Mouse (Mus musculus) heart, adult 2 months (tissue): Measurements from ENCODE around the gene Sppl3.

ENCODE experiments used
- CTCF ChIP-seq: fragments of 200-600 bp; IDR thresholded peaks from 2 replicates; pipeline ENCODE4 v1.8.1; 2022; ENCODE audit warnings: antibody characterized with exemption, mild to moderate bottlenecking, moderate library complexity
- EP300 ChIP-seq: fragments of 200-500 bp; IDR thresholded peaks from 2 replicates; pipeline ENCODE4 v1.6.1; 2011; ENCODE audit warnings: low read depth, low read length, control low read depth; ENCODE audit not compliant: insufficient read depth
- POLR2A ChIP-seq: fragments of 200-500 bp; IDR thresholded peaks from 2 replicates; pipeline ENCODE4 v1.6.1; 2011; ENCODE audit warnings: mild to moderate bottlenecking, low read depth, low read length, control low read depth; ENCODE audit not compliant: insufficient read depth

DNA sequence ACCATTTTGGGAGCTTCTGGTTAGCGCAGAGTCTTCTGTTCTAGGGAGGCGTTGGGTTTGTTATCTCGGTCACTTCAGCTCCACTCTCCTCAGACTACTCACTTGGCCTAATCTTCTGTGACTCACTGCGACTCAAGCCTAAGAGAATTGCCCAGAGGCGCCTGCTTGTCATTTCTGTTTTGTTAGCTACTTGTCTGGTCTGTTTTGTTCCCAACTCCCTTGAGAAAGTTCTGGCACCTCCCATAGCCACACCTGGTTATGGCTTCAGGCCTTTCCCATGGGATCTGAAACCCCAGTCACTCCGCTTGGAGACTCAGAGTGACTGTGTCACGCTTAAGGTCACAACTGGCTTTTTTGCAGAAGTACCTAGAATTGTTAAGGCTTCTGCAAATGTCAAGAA, 2.6 kb upstream of the Sppl3 start:
- TF ChIP-seq POLR2A (no peak), CTCF (no peak), EP300 (no peak)
